Mouse (Mus musculus) E14TG2a.4 (cell line): ENCODE measurements around the gene Slc6a12.

Source experiments
- H3K27me3 ChIP-seq: 2 replicates; pipeline ENCODE4 v1.6.1; 2014; ENCODE audit warnings: low read length, control low read depth; ENCODE audit not compliant: insufficient read depth
- H3K36me3 ChIP-seq: 2 replicates; pipeline ENCODE4 v1.6.1; 2014; ENCODE audit warnings: low read length, control low read depth; ENCODE audit not compliant: insufficient read depth
- H3K4me1 ChIP-seq: replicated peaks from 2 replicates; pipeline ENCODE4 v1.6.1; 2014; ENCODE audit warnings: low read depth, low read length, control low read depth
- H3K4me3 ChIP-seq: replicated peaks from 2 replicates; pipeline ENCODE4 v1.5.1; 2014; ENCODE audit warnings: mild to moderate bottlenecking, low read length
- H3K9me3 ChIP-seq: 2 replicates; pipeline ENCODE4 v1.6.1; 2014; ENCODE audit warnings: low read length, control low read depth
- CTCF ChIP-seq: conservative IDR thresholded peaks from 2 replicates; pipeline ENCODE4 v1.5.1; 2014; ENCODE audit warnings: low read length
- NANOG ChIP-seq: IDR thresholded peaks from 2 replicates; pipeline ENCODE4 v1.6.1; 2014; ENCODE audit warnings: borderline replicate concordance, low read length, mixed read lengths
- POU5F1 ChIP-seq: IDR thresholded peaks from 2 replicates; pipeline ENCODE4 v1.6.1; 2014; ENCODE audit warnings: low read length, borderline replicate concordance

Gene Slc6a12

DNA sequence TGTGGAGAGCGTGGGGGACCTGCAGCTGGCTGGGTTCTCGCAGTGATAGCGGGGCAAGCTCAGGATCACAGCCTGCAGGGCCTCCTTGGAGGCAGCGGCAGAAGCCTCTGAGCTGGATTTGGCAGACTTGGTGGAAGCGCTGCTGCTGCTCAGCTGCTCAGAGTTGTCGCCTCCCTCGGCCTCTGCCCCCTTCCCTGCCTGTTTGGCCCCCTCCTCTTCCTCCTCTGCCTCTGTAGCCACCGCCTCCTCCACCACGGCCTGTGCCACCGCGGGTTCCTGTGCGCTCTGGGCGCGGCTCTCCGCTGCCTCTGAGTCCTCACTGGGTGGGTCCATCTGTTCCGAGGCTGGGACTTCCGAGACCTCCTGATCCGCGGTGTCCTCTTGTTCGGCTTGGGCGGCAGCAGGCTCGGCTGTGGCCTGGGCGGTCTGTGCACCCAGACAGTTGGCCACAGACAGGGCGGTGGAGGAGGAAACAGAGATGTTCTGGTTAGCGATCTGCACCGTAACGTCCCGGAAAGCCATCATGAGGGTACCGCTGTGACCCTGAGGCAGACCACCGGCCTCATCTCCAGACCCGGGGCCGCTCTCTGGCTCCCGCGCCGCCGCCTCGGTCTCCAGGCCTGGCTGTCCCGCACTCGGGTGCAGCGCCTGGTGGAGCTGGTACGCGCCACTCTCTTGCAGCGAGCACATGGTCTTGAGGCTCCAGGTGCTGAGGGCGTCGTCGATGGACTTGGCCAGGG is 69.9 kb downstream of the Slc6a12 start:
- Histone ChIP-seq H3K27me3 (peaks cover 82% of the 10 kb centered on the region), H3K4me1 (peaks cover 19% of the 10 kb centered on the region), H3K9me3 (peaks cover 9% of the 10 kb centered on the region), H3K4me3 (peak overlapping the region; percentile 69), H3K36me3 (no peaks in the 10 kb centered on the region)
- TF ChIP-seq POU5F1 (no peak), NANOG (no peak), CTCF (no peak)
